Mouse (Mus musculus) neural tube, embryonic 14.5 days (tissue): Measurements from ENCODE around the gene Elmod3. TPM values are rescaled to one million over a fixed set of nuclear protein-coding genes. Genes with fewer than 3 reads are reported as not detected.

ENCODE experiments used
- ATAC-seq: fragments of 200-750 bp; cut with Nextera tagmentation; 2 replicates; pipeline ENCODE4 v1.8.0; 2017; ENCODE audit warnings: low read depth, mild to moderate bottlenecking, moderate TSS enrichment, moderate library complexity
- H3K27ac ChIP-seq: fragments of 300-500 bp; sonication (generic); 2 replicates; pipeline ENCODE4 v1.5.1; 2014; ENCODE audit warnings: low read depth, mild to moderate bottlenecking, control low read depth, low read length, moderate library complexity, mixed read lengths
- H3K27me3 ChIP-seq: fragments of 300-500 bp; sonication (generic); 2 replicates; pipeline ENCODE4 v1.6.1; 2014; ENCODE audit warnings: low read length; ENCODE audit not compliant: control insufficient read depth, insufficient read depth
- H3K36me3 ChIP-seq: fragments of 300-500 bp; sonication (generic); 2 replicates; pipeline ENCODE4 v1.6.1; 2014; ENCODE audit warnings: low read length, mixed read lengths; ENCODE audit not compliant: control insufficient read depth, insufficient read depth
- H3K4me1 ChIP-seq: fragments of 300-500 bp; sonication (generic); 2 replicates; pipeline ENCODE4 v1.6.1; 2014; ENCODE audit warnings: low read length; ENCODE audit not compliant: control insufficient read depth, insufficient read depth
- H3K4me2 ChIP-seq: fragments of 300-500 bp; sonication (generic); 2 replicates; pipeline ENCODE4 v1.6.1; 2014; ENCODE audit warnings: mild to moderate bottlenecking, low read depth, low read length, control low read depth
- H3K4me3 ChIP-seq: fragments of 300-500 bp; sonication (generic); 2 replicates; pipeline ENCODE4 v1.5.1; 2014; ENCODE audit warnings: low read depth, low read length, control low read depth, mixed read lengths
- H3K9ac ChIP-seq: fragments of 300-500 bp; sonication (generic); replicated peaks from 2 replicates; pipeline ENCODE4 v1.6.1; 2014; ENCODE audit warnings: low read depth, mild to moderate bottlenecking, control low read depth, low read length, mixed read lengths
- H3K9me3 ChIP-seq: fragments of 300-500 bp; sonication (generic); 2 replicates; pipeline ENCODE4 v1.6.1; 2016; ENCODE audit warnings: low read length; ENCODE audit not compliant: control insufficient read depth
- WGBS: fragments of 180-500 bp; shearing (Covaris S2); extraction: QIAGEN DNeasy Blood & Tissue Kit; methylation state at CpG from one replicate; pipeline ENCODE4 v1.1.7; 2014; 5-methylcytosine and 5-hydroxymethylcytosine counted together
- polyA plus RNA-seq: library from polyadenylated mRNA; unstranded; fragments of >200 nt; fragmentation: Nextera tagmentation; extraction: Ambion mirVana; gene quantifications from 2 replicates; pipeline ENCODE4 v1.2.1, GENCODE M21; 2014

The Elmod3 gene
- polyA plus RNA-seq, 1 experiment from 2014 or later = 17.6 TPM

- no peak overlapping the region for H3K27ac ChIP-seq
- H3K27me3 ChIP-seq = no peaks in the 10 kb centered on the region
- WGBS = 79% methylated on average over 3 of the region's 3 CpGs
- ATAC-seq = no peak
- H3K9ac ChIP-seq = no peak overlapping the region
- no peaks in the 10 kb centered on the region for H3K9me3 ChIP-seq
- no peak overlapping the region for H3K4me2 ChIP-seq
- peaks cover 3% of the 10 kb centered on the region; the same call in 1 of the 2 replicates for H3K36me3 ChIP-seq
- no peaks in the 10 kb centered on the region for H3K4me1 ChIP-seq
- H3K4me3 ChIP-seq = no peak overlapping the region
Measured at GRCm38 (mm10) chr6:72586701-72587100, 11.5 kb downstream of the Elmod3 start.

- no peaks in the 10 kb centered on the region for H3K4me1 ChIP-seq
- H3K27ac ChIP-seq = no peak overlapping the region
- no peak overlapping the region for H3K4me2 ChIP-seq
- no peak for ATAC-seq
- no peaks in the 10 kb centered on the region for H3K27me3 ChIP-seq
- no peaks in the 10 kb centered on the region for H3K9me3 ChIP-seq
- no peak overlapping the region for H3K9ac ChIP-seq
- WGBS = 92% methylated on average over 11 of the region's 11 CpGs
- H3K4me3 ChIP-seq = no peak overlapping the region
- peaks cover 6% of the 10 kb centered on the region; the same call in 1 of the 2 replicates for H3K36me3 ChIP-seq
Measured at GRCm38 (mm10) chr6:72584154-72584553, 14.1 kb downstream of the Elmod3 start.

DNA sequence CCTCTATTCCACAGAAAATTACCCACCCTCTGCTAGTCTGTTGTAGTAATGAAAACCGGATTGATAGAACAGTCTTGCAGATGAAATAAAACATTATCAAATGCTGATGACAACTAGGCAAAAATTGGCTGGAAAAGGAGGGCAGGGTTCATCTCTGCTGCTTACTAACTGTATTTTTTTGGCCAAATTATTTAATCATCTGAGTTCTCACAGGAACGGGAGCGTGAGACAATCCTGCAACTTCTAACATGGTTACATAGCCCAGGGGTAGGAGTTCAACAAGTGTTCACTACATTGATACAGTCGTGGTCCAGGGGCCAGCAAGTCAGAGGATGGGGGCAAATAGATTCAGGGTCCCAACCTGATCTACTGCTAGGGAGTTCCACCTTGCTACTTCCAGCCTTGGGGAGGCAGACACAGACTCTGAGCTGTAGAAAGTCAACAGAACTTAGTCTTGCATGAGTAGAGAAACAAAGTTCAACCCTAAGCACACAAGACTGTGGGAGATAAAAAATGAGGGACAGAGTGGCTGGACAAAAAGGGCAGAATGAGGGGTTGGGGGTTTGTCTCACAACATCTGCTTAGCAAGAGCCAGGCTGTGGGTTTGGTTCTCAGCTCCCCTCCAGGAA lies 14.9 kb downstream of the Elmod3 start:
- Histone ChIP-seq H3K27ac (no peak overlapping the region), H3K4me2 (no peak overlapping the region), H3K4me1 (no peaks in the 10 kb centered on the region), H3K36me3 (peaks cover 7% of the 10 kb centered on the region; the same call in 1 of the 2 replicates), H3K9me3 (no peaks in the 10 kb centered on the region), H3K27me3 (no peaks in the 10 kb centered on the region), H3K4me3 (no peak overlapping the region), H3K9ac (no peak overlapping the region)
- ATAC-seq = no peak
- 90% methylated on average over 4 of the region's 4 CpGs for WGBS

GRCm38 (mm10) chr6:72581625-72582382 lies 16.4 kb downstream of the Elmod3 start:
- peaks cover 11% of the 10 kb centered on the region; the same call in 1 of the 2 replicates for H3K36me3 ChIP-seq
- H3K4me2 ChIP-seq = no peak overlapping the region
- H3K4me1 ChIP-seq = no peaks in the 10 kb centered on the region
- WGBS = 78% methylated on average over 11 of the region's 11 CpGs
- no peak overlapping the region for H3K9ac ChIP-seq
- H3K27ac ChIP-seq = no peak overlapping the region
- H3K27me3 ChIP-seq = no peaks in the 10 kb centered on the region
- no peak for ATAC-seq
- H3K9me3 ChIP-seq = no peaks in the 10 kb centered on the region
- no peak overlapping the region for H3K4me3 ChIP-seq

GRCm38 (mm10) chr6:72576041-72576440 lies 22.2 kb downstream of the Elmod3 start:
- no peak for ATAC-seq
- Histone ChIP-seq H3K9ac (no peak overlapping the region), H3K4me1 (no peaks in the 10 kb centered on the region), H3K9me3 (no peaks in the 10 kb centered on the region), H3K27ac (no peak overlapping the region), H3K4me2 (no peak overlapping the region), H3K36me3 (peaks cover 16% of the 10 kb centered on the region), H3K4me3 (no peak overlapping the region), H3K27me3 (no peaks in the 10 kb centered on the region)
- WGBS = 97% methylated on average over 3 of the region's 3 CpGs

- 39% methylated on average over 3 of the region's 3 CpGs for WGBS
- H3K36me3 ChIP-seq = peaks cover 9% of the 10 kb centered on the region; the same call in 1 of the 2 replicates
Measured at GRCm38 (mm10) chr6:72571826-72572225, 26.4 kb downstream of the Elmod3 start.

GRCm38 (mm10) chr6:72570644-72571397 lies 27.4 kb downstream of the Elmod3 start:
- Histone ChIP-seq H3K36me3 (peaks cover 5% of the 10 kb centered on the region; the same call in 1 of the 2 replicates), H3K4me1 (no peaks in the 10 kb centered on the region), H3K27ac (no peak overlapping the region), H3K9ac (no peak overlapping the region), H3K4me2 (no peak overlapping the region), H3K4me3 (no peak overlapping the region), H3K9me3 (no peaks in the 10 kb centered on the region), H3K27me3 (no peaks in the 10 kb centered on the region)
- 86% methylated on average over 10 of the region's 10 CpGs for WGBS
- no peak for ATAC-seq

More at GRCm38 (mm10) chr6:72571826-72572225, 26.4 kb downstream of the Elmod3 start:
- Histone ChIP-seq H3K4me3 (no peak overlapping the region), H3K27ac (no peak overlapping the region), H3K9me3 (no peaks in the 10 kb centered on the region), H3K9ac (no peak overlapping the region), H3K4me1 (no peaks in the 10 kb centered on the region), H3K4me2 (no peak overlapping the region), H3K27me3 (no peaks in the 10 kb centered on the region)
- ATAC-seq = no peak

- H3K36me3 ChIP-seq = no peaks in the 10 kb centered on the region; the same call in 1 of the 2 replicates
- 94% methylated on average over 10 of the region's 10 CpGs for WGBS
- H3K4me1 ChIP-seq = no peaks in the 10 kb centered on the region
- no peak overlapping the region for H3K27ac ChIP-seq
- H3K27me3 ChIP-seq = no peaks in the 10 kb centered on the region
- ATAC-seq = no peak
- no peak overlapping the region for H3K4me2 ChIP-seq
- H3K9me3 ChIP-seq = no peaks in the 10 kb centered on the region
- H3K9ac ChIP-seq = no peak overlapping the region
- H3K4me3 ChIP-seq = no peak overlapping the region
Measured at GRCm38 (mm10) chr6:72568736-72569135, 29.5 kb downstream of the Elmod3 start.
